Mouse (Mus musculus) large intestine, adult 2 months (tissue): ENCODE results near the gene Spib. TPM values are rescaled to one million over a fixed set of nuclear protein-coding genes. Genes with fewer than 3 reads are reported as not detected.

Experiments
- DNase-seq: peaks from one replicate; pipeline ENCODE4 v3.0.0-alpha.2; 2012; ENCODE audit warnings: low read depth, low spot score
- WGBS: fragments of 180-500 bp; shearing (Covaris S2); methylation state at CpG from one replicate; pipeline ENCODE4 v1.1.7; 2018; 5-methylcytosine and 5-hydroxymethylcytosine counted together
- polyA plus RNA-seq: library from polyadenylated mRNA; depleted of rRNA; stranded (reverse); fragments of >200 nt; gene quantifications from 2 replicates; pipeline ENCODE4 v1.2.3, GENCODE M21; 2012

Spib gene
- polyA plus RNA-seq, 1 experiment: 21.1 TPM

DNA sequence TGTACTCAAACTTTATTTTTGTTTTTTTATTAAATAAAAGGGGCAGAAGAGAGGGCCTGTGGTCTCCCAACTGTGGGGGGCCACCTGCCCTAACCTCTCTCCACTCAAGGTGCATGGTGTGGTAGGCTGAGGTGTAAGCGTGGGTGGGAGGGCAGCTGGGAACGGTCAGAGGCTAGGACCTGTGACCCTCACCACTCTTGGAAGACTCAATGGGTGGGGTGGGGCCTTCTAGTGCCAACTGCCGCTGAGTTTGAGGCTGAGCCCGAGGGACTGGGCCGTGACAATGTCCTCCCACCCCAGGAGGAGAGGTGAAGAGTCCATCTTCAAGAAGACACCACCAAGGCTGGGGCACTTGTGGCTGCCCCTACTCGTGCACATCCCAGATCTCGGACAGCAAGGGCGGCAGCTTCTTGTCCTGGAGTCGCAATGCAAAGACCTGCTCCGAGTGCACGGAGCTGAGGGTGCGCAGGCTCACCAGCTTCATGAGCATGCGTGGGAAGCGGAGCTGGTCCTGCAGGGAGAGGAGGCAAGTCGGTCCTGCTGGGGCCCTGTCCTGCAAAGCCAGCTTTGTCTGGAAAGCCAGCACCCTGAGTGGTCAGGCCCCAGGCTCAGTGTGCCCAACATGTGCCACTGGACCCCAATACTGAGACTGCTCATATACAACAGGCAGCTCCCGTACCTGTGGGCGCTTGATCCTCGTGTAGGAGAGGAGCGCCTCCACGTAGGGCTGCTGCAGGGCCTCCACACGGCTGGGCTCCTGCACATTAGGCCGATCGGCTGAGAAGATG, 17.9 kb upstream of the Spib start:
- DNase-seq: no peak
- WGBS: 93% methylated on average over 23 of the region's 23 CpGs

GRCm38 (mm10) chr7:44548497-44549087, 16.7 kb upstream of the Spib start, which contains the start of gene Pold1:
Pold1 (minus strand) TSS chr7:44548849.
- WGBS: under 1% methylated on average over 43 of the region's 43 CpGs
- DNase-seq: peak; percentile 99

GRCm38 (mm10) chr7:44547725-44548124, 15.9 kb upstream of the Spib start:
- DNase-seq: no peak
- WGBS: 14% methylated on average over 5 of the region's 5 CpGs

DNA sequence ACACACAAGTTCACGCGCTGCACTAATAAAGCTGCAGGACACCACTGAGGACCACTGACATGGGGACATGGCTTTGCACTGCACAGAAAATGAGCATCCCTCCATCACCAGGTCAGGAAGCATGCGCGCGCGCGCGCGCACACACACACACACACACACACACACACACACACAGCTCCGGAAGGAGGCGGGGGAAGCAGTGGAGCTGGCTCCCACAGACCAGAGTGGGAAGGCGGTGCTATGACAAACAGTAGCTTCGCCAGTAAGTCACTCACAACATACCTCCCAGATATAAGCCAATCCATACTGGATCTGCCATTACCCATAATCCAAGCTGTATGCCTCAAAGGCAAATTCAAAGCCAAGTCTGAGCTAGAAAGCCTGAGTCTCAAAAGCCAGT, 15.2 kb upstream of the Spib start:
- no peak for DNase-seq
- 88% methylated on average over 13 of the region's 13 CpGs for WGBS

DNA sequence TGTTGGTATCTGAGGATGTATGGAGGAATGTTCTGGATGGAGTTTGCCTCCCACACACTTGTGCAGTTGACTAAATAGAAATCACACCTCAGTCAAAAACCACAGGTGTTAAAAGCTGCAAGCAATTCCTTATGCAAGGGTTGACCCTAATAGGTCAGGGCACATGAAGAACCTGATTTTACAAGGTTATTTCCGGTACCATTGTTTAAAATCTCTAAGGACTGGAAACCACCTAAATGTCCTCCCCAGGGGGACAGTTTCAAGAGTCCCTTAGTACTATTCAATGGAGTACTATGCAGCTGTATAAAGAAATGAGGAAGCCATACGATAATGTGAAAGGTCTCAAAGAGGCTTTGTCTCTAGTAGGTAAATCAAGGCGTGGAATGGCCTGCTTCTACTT, 14.4 kb upstream of the Spib start:
- DNase-seq: no peak
- WGBS: 94% methylated on average over 3 of the region's 3 CpGs

DNA sequence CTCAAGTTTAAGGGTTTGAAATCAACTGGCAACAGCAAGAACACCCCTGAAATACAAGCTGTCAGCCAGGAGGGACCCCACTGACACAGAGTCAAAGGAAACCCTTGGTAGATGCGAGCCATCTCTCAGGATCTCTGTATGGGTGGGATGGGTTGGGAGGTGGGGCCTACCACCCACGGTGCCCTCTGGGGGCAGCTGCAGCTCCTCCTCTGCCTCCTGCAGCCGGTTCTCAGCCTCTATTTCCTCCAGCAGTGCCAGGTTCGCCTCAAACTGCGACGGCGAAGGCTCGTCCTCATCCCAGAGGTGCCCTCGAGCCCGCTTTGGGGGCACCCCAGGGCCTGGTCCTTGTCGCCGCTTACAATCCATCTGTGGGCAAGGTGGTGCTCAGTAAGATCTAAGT, 11.2 kb upstream of the Spib start:
- WGBS: 82% methylated on average over 12 of the region's 12 CpGs

GRCm38 (mm10) chr7:44542555-44542954, 10.7 kb upstream of the Spib start:
- 89% methylated on average over 11 of the region's 11 CpGs for WGBS
- DNase-seq: no peak

More for the DNA sequence above, 11.2 kb upstream of the Spib start:
- DNase-seq: no peak

- 92% methylated on average over 41 of the region's 41 CpGs for WGBS
- DNase-seq: no peak
Measured at GRCm38 (mm10) chr7:44538756-44539624, 7.1 kb upstream of the Spib start.

DNA sequence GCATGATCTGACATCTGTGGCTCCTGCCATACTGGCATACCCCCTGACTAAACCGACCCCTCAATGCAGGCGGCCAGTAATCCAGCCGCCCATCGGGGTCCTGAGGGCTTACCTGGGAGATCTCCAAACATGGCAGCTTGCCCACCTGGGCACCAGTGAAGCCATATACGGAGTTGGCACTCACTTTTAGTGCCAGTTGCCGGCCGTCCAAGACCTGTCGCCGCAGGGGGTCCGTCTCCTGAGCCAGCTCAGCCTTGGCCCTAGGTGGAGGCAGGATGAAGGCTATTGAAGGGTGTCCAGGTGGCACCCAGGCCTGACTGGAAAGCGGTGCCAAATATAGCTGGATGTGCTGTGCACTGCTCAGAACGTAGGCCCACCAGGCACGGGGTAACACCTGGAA, 5.6 kb upstream of the Spib start:
- 92% methylated on average over 13 of the region's 13 CpGs for WGBS
- DNase-seq: no peak

- 81% methylated on average over 7 of the region's 7 CpGs for WGBS
- no peak for DNase-seq
Measured at GRCm38 (mm10) chr7:44537009-44537408, 5.1 kb upstream of the Spib start.

DNA sequence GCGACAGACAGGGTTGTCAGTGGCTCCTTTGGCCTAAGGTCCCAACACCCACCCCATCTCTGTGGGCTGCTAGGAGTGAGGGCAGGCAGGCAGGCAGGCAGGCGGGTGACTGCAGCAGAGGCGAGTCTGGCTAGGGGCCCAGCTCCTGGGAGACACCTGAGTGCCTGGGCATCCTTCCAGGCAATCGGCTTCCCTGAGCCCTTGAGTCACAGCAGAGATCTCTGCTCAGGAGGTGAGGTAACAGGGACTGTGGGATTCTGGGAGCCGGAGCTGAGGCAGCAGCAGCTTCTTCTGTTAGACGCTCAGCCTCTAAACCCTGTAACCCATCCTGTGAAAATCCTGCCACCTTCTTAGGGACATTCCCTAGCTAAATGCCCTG, 4.7 kb upstream of the Spib start:
- no peak for DNase-seq
- 68% methylated on average over 6 of the region's 6 CpGs for WGBS

- DNase-seq: no peak
- 93% methylated on average over 27 of the region's 27 CpGs for WGBS
Measured at GRCm38 (mm10) chr7:44535657-44536589, 4.1 kb upstream of the Spib start.

DNA sequence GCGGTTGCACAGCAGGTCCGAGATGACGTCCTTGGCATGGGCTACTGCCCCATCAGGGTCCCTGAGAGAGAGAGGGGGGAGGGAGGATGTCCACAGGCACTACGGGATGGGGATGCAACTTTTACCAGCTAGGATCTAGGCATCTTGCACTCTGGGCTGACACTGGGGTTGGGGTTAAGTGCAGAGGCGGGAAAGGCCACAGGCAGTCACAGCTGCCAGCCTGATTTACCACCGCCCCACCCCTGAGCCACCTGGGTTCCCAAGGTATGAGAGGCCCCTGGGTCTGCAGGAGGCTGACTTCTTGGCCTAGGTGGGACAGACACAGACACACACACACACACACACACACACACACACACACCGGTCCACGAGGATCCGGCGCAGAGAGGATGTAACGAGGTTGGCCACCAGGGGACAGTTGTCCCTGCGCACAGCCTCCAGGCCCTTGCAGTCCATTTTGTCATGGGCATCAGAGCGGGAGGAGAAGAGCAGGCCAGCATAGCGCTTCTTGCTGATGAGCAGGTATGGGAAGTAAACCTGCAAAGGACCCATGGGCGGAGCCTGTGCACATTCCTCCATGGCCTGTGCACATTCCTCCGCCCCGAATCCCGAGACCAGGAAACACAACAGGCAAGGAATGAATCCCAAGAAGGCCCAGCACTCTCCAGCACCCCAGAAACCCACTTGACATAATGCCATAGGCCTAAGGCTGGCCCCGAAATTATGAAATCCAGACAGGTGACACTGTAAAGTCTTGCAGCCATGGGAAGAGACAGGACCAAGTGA, 3.0 kb upstream of the Spib start:
- 86% methylated on average over 19 of the region's 19 CpGs for WGBS
- no peak for DNase-seq

DNA sequence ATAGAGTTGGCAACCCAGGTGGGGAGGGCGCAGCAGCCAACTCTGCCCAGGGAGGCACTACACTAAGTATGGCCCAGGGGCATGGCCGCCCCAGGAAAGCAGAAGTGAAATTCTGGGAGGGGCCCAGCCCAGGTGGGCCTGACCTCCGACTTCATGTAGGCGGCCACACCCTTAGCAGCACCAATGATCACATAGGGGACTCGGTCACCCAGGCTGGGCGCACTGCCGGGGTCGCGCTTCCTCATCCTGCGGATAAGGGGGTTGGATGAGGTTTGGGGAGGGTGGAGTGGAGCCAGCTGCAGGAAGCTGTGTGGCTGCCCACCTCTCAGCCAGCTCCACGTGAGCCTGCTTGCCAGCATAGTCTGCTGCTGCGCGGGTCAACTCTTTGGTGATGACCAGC, 2.4 kb upstream of the Spib start:
- no peak for DNase-seq
- WGBS: 84% methylated on average over 13 of the region's 13 CpGs

- no peak for DNase-seq
- 92% methylated on average over 12 of the region's 12 CpGs for WGBS
Measured at GRCm38 (mm10) chr7:44533746-44534045, 1.8 kb upstream of the Spib start.

DNA sequence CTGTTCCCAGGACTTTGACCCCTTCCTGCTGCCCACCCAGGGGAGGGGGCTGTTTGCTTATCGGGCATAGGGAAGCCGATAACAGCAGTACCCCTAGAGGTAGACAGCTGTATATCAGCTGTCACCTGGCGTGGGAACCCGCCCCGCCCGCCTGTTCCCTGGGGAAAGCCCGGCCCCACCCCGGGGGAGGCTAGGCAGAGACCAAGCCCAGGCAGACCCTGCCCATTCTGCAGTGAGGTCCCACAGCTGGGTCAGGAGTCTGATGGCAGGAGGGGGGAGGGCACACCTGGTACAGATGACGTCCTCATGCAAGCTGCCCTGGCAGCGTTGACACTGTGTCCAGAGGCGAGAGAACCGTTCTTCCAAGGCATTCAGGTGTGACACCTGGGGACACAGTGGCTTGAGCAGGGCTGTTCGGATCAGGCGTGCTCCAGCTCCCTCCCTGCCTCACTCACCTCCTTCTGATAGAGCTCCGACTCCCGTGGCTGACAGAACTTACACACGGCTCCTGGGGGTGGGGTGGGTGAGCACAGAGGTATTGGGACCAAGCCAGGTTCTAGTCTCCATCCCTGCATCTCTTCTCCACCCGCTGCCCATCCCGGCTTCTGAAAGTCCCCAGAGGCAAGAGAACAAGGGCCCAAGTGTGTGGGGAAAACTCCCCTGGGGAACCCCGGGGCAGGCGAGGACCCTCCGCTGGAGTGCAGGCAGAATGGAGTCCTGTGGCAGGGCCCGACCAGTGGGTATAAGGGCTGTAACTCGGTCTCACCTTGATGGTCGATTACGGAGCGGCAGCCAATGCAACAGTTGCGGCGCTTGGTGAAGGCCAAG, 1.3 kb upstream of the Spib start:
- WGBS: 64% methylated on average over 29 of the region's 29 CpGs
- DNase-seq: no peak

DNA sequence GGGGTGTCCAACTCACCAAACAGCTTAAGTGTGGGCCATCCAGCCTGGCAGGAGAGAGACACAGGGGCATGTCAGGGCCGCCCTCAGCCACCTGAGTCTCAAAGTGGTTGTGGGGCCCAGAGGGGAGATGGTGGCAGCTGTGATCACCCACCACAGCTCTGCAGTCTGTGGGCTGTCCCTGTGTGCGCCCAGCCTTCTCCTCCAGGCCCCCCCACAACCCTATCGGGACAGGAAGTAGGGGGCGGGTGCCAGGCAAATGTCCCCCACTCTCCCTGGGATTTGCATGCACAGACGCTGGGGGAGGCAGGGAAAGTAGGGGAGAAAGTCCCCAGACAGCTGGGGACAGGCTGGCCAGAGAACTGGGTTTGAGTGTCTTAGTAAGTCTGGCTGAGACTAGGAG, 664 bp downstream of the Spib start:
- no peak for DNase-seq
- 53% methylated on average over 5 of the region's 5 CpGs for WGBS

GRCm38 (mm10) chr7:44530507-44530906, 1.4 kb downstream of the Spib start:
- no peak for DNase-seq
- 75% methylated on average over 3 of the region's 3 CpGs for whole genome bisulfite sequencing
